ENCODE assay signal across 9 mouse cellular contexts in the genomic region with DNA sequence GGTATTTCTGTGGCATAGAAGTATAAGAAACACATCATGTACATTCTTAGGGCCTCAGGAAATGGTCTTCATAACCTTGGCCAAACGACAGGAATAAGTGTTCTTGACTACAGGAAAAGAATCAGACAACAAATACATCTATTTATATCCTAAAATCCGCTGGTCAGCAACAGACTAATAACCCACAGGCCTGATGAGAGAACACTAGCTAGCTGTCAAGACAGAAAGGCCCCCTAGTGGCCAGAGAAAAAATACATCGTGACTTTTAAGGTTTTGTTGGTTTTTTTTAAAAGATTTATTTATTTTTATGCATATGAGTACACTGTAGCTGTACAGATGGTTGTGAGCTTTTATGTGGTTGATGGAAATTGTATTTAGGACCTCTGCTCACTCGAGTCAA. TPM values are rescaled to one million over a fixed set of nuclear protein-coding genes. Genes with fewer than 3 reads are reported as not detected.
DNase-seq lines count a peak whose midpoint lies in the region; ATAC-seq lines count a peak whose summit lies in the region.
"Had no signal": no experiment of that assay in that cellular context is flagged by ENCODE, and none has a peak within 500 bp of the region (broad histone marks: within the 10 kb centered on the region; RNA-seq: fewer than 3 reads in every experiment).

No protein-coding gene starts in this region.

- no peak for ATAC-seq in heart, embryonic 15.5 days (replicated peaks; ENCODE audit: insufficient number of reproducible peaks, insufficient read depth, low FRiP score, low read depth)

- H3K4me2 ChIP-seq in heart, embryonic 15.5 days: no peak overlapping the region
- H3K4me2 ChIP-seq: stomach, embryonic 15.5 days had no signal

- H3K9me3 ChIP-seq in heart, embryonic 15.5 days (replicated peaks): no peaks in the 10 kb centered on the region
- H3K9me3 ChIP-seq: stomach, embryonic 15.5 days had no signal

- DNase-seq in layer of hippocampus, adult 11-12 months (ENCODE audit: low spot score): peak; percentile 17
- DNase-seq in layer of hippocampus, adult 8-10 months (ENCODE audit: low spot score in 2 of 2): no peak
- peak; percentile 48 for DNase-seq in CD4-positive helper T cell, adult 2 months (ENCODE audit: low read depth, low spot score)
- DNase-seq in MEL-GATA-1-ER (ENCODE audit: extremely low read depth, low read depth): peak; percentile 53
- peak; percentile 73 for DNase-seq in retina, embryonic 14.5 days (ENCODE audit: low spot score)
- DNase-seq in testis, postnatal 10 days (ENCODE audit: low spot score): no peak
- DNase-seq in urinary bladder, adult 2 months (ENCODE audit: low spot score): no peak

- H3K27ac ChIP-seq in heart, embryonic 15.5 days: peak overlapping the region; percentile 43; the same call in 1 of the 2 replicates
- H3K27ac ChIP-seq: stomach, embryonic 15.5 days had no signal

- peaks cover 5% of the 10 kb centered on the region; the same call in 1 of the 2 replicates for H3K4me1 ChIP-seq in heart, embryonic 15.5 days (replicated peaks)
- H3K4me1 ChIP-seq: stomach, embryonic 15.5 days had no signal

- H3K27me3 ChIP-seq in heart, embryonic 15.5 days: no peaks in the 10 kb centered on the region
- H3K27me3 ChIP-seq: stomach, embryonic 15.5 days had no signal

- H3K4me3 ChIP-seq in heart, embryonic 15.5 days: no peak overlapping the region
- H3K4me3 ChIP-seq: stomach, embryonic 15.5 days had no signal

- WGBS in heart, embryonic 15.5 days: 34% methylated on average over 4 of the region's 4 CpGs

- H3K36me3 ChIP-seq in heart, embryonic 15.5 days: 0 out of 2 replicates have a peak, but pooled peaks cover 3% of the 10 kb centered on the region

- no peak overlapping the region for H3K9ac ChIP-seq in heart, embryonic 15.5 days
- H3K9ac ChIP-seq: stomach, embryonic 15.5 days had no signal

RNA-seq across cellular contexts. Expression of gene Nop58, which starts 35.1 kb away (rescaled TPM):
- 10 to 100 TPM; 51.2 to 67.0 (median 56.5) TPM for total RNA-seq in layer of hippocampus, adult 8-10 months (2022)
- polyA plus RNA-seq in heart, embryonic 15.5 days (2015; fragmentation: Nextera tagmentation; extraction: Ambion mirVana): 130 and 134 TPM in 2 replicates
- polyA plus RNA-seq in urinary bladder, adult 2 months (2012; rRNA removed): 44.6 and 51.6 TPM in 2 replicates

RNA-seq across cellular contexts. Expression of gene Bmpr2, which starts 43.3 kb away (rescaled TPM):
- total RNA-seq in layer of hippocampus, adult 8-10 months (2022): 10 to 100 TPM; 87.7 to 93.2 (median 90.8) TPM
- polyA plus RNA-seq in heart, embryonic 15.5 days (2015; fragmentation: Nextera tagmentation; extraction: Ambion mirVana): 5.8 and 6.5 TPM in 2 replicates
- polyA plus RNA-seq in urinary bladder, adult 2 months (2012; rRNA removed): 15.4 and 20.7 TPM in 2 replicates

RNA-seq across cellular contexts. Expression of gene Sumo1, which starts 49.3 kb away (rescaled TPM):
- total RNA-seq in layer of hippocampus, adult 8-10 months (2022): 100 to 1,000 TPM; 103 to 124 (median 113) TPM
- polyA plus RNA-seq in heart, embryonic 15.5 days (2015; fragmentation: Nextera tagmentation; extraction: Ambion mirVana): 214 and 215 TPM in 2 replicates
- polyA plus RNA-seq in urinary bladder, adult 2 months (2012; rRNA removed): 94.2 and 96.4 TPM in 2 replicates

Comparison
In these comparisons a context has a peak if more than half of its experiments do, and no peak if none do; other contexts are left out.
1. DNase-seq: peak in layer of hippocampus, adult 11-12 months (single experiment), CD4-positive helper T cell, adult 2 months (single experiment), MEL-GATA-1-ER (single experiment) and retina, embryonic 14.5 days (single experiment); none in layer of hippocampus, adult 8-10 months (0 of 2), testis, postnatal 10 days (single experiment) and urinary bladder, adult 2 months (single experiment).